Mouse (Mus musculus) midbrain, embryonic 12.5 days (tissue): Measurements from ENCODE around the gene Tcea2. TPM values are rescaled to one million over a fixed set of nuclear protein-coding genes. Genes with fewer than 3 reads are reported as not detected.

ENCODE experiments used
- ATAC-seq: fragments of 200-750 bp; cut with Nextera tagmentation; 2 replicates; pipeline ENCODE4 v1.8.0; 2017; ENCODE audit warnings: low read depth, moderate TSS enrichment, moderate library complexity; ENCODE audit not compliant: low FRiP score
- H3K27ac ChIP-seq: fragments of 300-500 bp; sonication (generic); replicated peaks from 2 replicates; pipeline ENCODE4 v1.5.1; 2016; ENCODE audit warnings: mild to moderate bottlenecking
- H3K27me3 ChIP-seq: fragments of 300-500 bp; sonication (generic); 2 replicates; pipeline ENCODE4 v1.6.1; 2016; ENCODE audit warnings: mild to moderate bottlenecking
- H3K36me3 ChIP-seq: fragments of 300-500 bp; sonication (generic); 2 replicates; pipeline ENCODE4 v1.6.1; 2016
- H3K4me1 ChIP-seq: fragments of 300-500 bp; sonication (generic); 2 replicates; pipeline ENCODE4 v1.6.1; 2016
- H3K4me2 ChIP-seq: fragments of 300-500 bp; sonication (generic); replicated peaks from 2 replicates; pipeline ENCODE4 v1.6.1; 2016; ENCODE audit warnings: mild to moderate bottlenecking, moderate library complexity
- H3K4me3 ChIP-seq: fragments of 300-500 bp; sonication (generic); 2 replicates; pipeline ENCODE4 v1.5.1; 2016; ENCODE audit warnings: mild to moderate bottlenecking
- H3K9ac ChIP-seq: fragments of 300-500 bp; sonication (generic); replicated peaks from 2 replicates; pipeline ENCODE4 v1.6.1; 2016; ENCODE audit warnings: mild to moderate bottlenecking, moderate library complexity
- H3K9me3 ChIP-seq: fragments of 300-500 bp; sonication (generic); 2 replicates; pipeline ENCODE4 v1.6.1; 2016; ENCODE audit warnings: mild to moderate bottlenecking
- WGBS: fragments of 180-500 bp; shearing (Covaris S2); methylation state at CpG from one replicate; pipeline ENCODE4 v1.1.7; 2016; 5-methylcytosine and 5-hydroxymethylcytosine counted together
- polyA plus RNA-seq: library from polyadenylated mRNA; unstranded; fragments of >200 nt; fragmentation: Nextera tagmentation; extraction: Ambion mirVana; gene quantifications from 2 replicates; pipeline ENCODE4 v1.2.1, GENCODE M21; 2016

Gene Tcea2
- polyA plus RNA-seq, 1 experiment from 2014 or later = 23.3 TPM

GRCm38 (mm10) chr2:181691571-181691970 is 11.5 kb downstream of the Tcea2 start:
- Histone ChIP-seq H3K27me3 (peaks cover 18% of the 10 kb centered on the region; the same call in 1 of the 2 replicates), H3K27ac (no peak overlapping the region), H3K4me1 (peaks cover 19% of the 10 kb centered on the region), H3K4me2 (no peak overlapping the region), H3K36me3 (peaks cover 34% of the 10 kb centered on the region), H3K9me3 (no peaks in the 10 kb centered on the region), H3K9ac (no peak overlapping the region), H3K4me3 (no peak overlapping the region)
- no peak for ATAC-seq
- WGBS = 89% methylated on average over 4 of the region's 4 CpGs

DNA sequence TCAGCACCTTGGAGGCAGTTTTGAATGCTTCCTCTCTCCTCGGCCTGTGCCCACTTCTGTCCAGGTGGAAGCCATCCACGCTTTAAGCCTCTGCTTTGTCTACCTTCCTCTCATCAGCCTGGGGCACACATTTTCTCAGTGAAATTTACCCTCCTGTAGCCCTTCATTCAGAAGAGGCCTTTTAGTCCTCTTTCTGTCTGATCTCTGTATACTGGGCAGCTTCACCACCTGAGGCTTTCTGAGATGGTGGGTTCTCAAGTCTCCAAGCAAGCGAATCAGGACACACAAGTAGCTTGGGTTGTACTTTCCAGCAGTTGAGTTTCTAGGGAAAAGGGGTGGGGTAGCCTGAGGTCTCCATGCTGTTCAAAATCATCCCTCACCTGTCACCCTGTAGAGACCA is 12.2 kb downstream of the Tcea2 start:
- 0 out of 2 replicates have a peak overlapping the region, but pooled peaks have one; percentile 68 for H3K4me3 ChIP-seq
- peaks cover 26% of the 10 kb centered on the region; the same call in 1 of the 2 replicates for H3K27me3 ChIP-seq
- peaks cover 19% of the 10 kb centered on the region for H3K4me1 ChIP-seq
- no peak overlapping the region for H3K9ac ChIP-seq
- 89% methylated on average over 3 of the region's 3 CpGs for WGBS
- peaks cover 27% of the 10 kb centered on the region for H3K36me3 ChIP-seq
- ATAC-seq = no peak
- no peaks in the 10 kb centered on the region for H3K9me3 ChIP-seq
- H3K27ac ChIP-seq = no peak overlapping the region
- H3K4me2 ChIP-seq = peak overlapping the region; percentile 96

DNA sequence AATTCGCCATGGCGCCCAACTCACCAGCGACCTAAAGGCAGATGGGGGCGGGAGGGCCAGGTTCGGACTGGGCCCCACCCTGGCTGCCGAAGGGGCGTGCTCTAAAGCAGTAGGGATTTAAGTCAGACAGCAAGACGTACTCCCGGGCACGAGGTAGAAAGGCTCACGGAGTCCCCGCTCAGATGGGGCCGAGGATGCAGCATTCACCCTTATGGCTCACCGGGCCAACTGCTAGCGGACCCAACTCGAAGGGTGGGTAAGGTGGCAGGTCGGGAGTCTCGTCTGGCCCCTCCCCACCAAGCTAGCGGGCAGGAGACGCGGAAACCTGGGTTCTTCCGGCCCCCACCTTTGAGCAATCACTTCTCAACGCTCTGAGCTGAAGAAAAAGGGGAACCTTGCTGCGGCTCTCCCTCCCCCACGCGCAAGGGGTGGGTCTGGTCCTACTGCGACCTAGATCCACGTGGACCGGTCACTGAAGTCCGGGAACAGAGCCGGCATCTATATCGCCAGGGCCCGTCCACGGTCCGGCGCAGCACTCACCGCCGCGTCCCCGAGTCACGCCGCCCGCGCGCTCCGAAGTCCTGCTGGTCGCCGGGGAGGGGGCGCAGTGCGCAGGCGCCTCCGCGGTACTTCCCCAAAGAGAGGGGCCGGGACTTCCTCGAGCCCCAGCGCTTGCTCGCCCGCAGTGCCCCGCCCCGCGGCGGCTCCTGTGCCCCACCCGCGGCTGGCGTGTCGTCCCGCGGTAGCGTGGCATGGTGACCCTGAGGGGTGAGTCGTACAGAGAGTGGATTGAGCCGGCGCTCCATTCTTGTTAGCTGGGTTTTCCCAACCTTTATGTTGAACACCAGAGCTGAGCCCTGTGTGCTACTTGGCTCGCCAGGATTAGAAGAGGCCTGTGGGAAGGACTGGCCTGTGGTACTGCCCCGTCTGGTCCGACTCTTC is 13.5 kb downstream of the Tcea2 start, which contains the start of gene Rgs19:
TSS of gene Rgs19 (minus strand) at position 639 of the 942 bp plus-strand sequence.
- H3K4me1 ChIP-seq = peaks cover 19% of the 10 kb centered on the region
- H3K9ac ChIP-seq = peak within 1 kb of the TSS; percentile 75
- peak; percentile 87 for ATAC-seq
- H3K27ac ChIP-seq = peak within 1 kb of the TSS; percentile 35; the same call in 1 of the 2 replicates
- H3K4me3 ChIP-seq = peak within 1 kb of the TSS; percentile 68
- H3K4me2 ChIP-seq = peak within 1 kb of the TSS; percentile 96
- peaks cover 28% of the 10 kb centered on the region; the same call in 1 of the 2 replicates for H3K27me3 ChIP-seq
- H3K9me3 ChIP-seq = no peaks in the 10 kb centered on the region
- WGBS = under 1% methylated on average over 72 of the region's 75 CpGs
- H3K36me3 ChIP-seq = peaks cover 14% of the 10 kb centered on the region

DNA sequence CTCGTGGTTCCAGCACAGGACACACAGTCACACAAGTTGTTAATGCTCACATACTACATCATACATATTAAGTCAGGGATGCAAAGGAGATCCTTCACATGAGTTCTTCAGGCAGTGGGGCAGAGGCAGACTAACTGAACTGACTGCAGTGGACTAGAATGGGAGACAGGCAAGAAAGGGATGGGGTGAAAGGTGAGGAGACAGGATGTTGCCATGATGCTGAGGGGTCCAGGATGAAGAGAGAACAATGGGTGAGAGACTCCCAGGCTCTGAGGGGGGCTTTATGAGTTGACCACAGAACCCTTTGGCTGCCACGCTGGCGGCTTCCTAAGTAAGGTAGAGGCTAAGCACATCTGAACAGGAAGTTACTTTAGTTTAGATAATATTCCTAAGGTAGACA is 14.5 kb downstream of the Tcea2 start:
- peak overlapping the region; percentile 96 for H3K4me2 ChIP-seq
- H3K36me3 ChIP-seq = 0 out of 2 replicates have a peak, but pooled peaks cover 5% of the 10 kb centered on the region
- 85% methylated on average over 3 of the region's 3 CpGs for WGBS
- peaks cover 19% of the 10 kb centered on the region for H3K4me1 ChIP-seq
- no peaks in the 10 kb centered on the region for H3K9me3 ChIP-seq
- no peak overlapping the region for H3K4me3 ChIP-seq
- H3K27ac ChIP-seq = no peak overlapping the region
- peaks cover 28% of the 10 kb centered on the region; the same call in 1 of the 2 replicates for H3K27me3 ChIP-seq
- H3K9ac ChIP-seq = no peak overlapping the region
- ATAC-seq = no peak

GRCm38 (mm10) chr2:181695776-181696175 is 15.7 kb downstream of the Tcea2 start:
- no peak overlapping the region for H3K4me2 ChIP-seq
- H3K36me3 ChIP-seq = no peaks in the 10 kb centered on the region
- peaks cover 19% of the 10 kb centered on the region for H3K4me1 ChIP-seq
- H3K27me3 ChIP-seq = peaks cover 28% of the 10 kb centered on the region; the same call in 1 of the 2 replicates
- H3K9me3 ChIP-seq = no peaks in the 10 kb centered on the region
- H3K27ac ChIP-seq = no peak overlapping the region
- no peak overlapping the region for H3K9ac ChIP-seq
- no peak for ATAC-seq
- WGBS = 75% methylated on average over 1 of the region's 1 CpGs
- no peak overlapping the region for H3K4me3 ChIP-seq

GRCm38 (mm10) chr2:181696801-181697420 is 16.8 kb downstream of the Tcea2 start:
- H3K9me3 ChIP-seq = no peaks in the 10 kb centered on the region
- no peak overlapping the region for H3K27ac ChIP-seq
- peaks cover 19% of the 10 kb centered on the region for H3K4me1 ChIP-seq
- H3K9ac ChIP-seq = no peak overlapping the region
- no peaks in the 10 kb centered on the region for H3K36me3 ChIP-seq
- no peak overlapping the region for H3K4me3 ChIP-seq
- H3K4me2 ChIP-seq = no peak overlapping the region
- no peak for ATAC-seq
- 77% methylated on average over 33 of the region's 33 CpGs for WGBS
- peaks cover 28% of the 10 kb centered on the region; the same call in 1 of the 2 replicates for H3K27me3 ChIP-seq

DNA sequence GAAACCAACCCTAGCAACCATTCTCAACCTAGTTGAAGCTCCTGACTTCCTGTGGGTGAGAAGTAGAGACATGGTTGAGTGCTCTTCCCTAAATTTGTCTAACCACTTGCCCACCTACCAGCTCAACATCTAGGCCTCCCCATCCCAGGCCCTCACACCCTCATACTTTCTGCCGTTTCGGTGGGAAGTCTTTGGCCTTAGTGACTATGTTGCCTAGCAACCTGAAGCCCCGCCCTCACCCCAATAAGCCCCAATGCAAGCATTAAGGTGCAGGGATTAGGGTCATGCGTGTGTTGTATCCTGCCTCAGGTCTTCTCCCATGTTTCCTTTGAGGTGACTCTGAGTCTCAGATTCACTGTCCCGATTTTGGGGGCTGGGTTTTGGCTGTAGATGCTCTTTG is 18.1 kb downstream of the Tcea2 start, which contains the start of gene Lkaaear1:
TSS of gene Lkaaear1 (minus strand) at position 202 of the 400 bp plus-strand sequence.
- Histone ChIP-seq H3K4me1 (peaks cover 7% of the 10 kb centered on the region), H3K27me3 (peaks cover 28% of the 10 kb centered on the region; the same call in 1 of the 2 replicates), H3K4me3 (no peak within 1 kb of the TSS), H3K4me2 (no peak within 1 kb of the TSS), H3K9ac (no peak within 1 kb of the TSS), H3K27ac (no peak within 1 kb of the TSS), H3K9me3 (no peaks in the 10 kb centered on the region), H3K36me3 (no peaks in the 10 kb centered on the region)
- 41% methylated on average over 5 of the region's 5 CpGs for WGBS
- no peak for ATAC-seq

- no peaks in the 10 kb centered on the region for H3K27me3 ChIP-seq
- no peaks in the 10 kb centered on the region for H3K9me3 ChIP-seq
- WGBS = 37% methylated on average over 4 of the region's 4 CpGs
- H3K4me1 ChIP-seq = no peaks in the 10 kb centered on the region
- no peak overlapping the region for H3K4me3 ChIP-seq
- H3K9ac ChIP-seq = no peak overlapping the region
- H3K27ac ChIP-seq = no peak overlapping the region
- no peak overlapping the region for H3K4me2 ChIP-seq
- ATAC-seq = no peak
- H3K36me3 ChIP-seq = no peaks in the 10 kb centered on the region
Measured at GRCm38 (mm10) chr2:181706668-181707067, 26.6 kb downstream of the Tcea2 start.

- Histone ChIP-seq H3K27ac (peak overlapping the region; percentile 88), H3K4me1 (peaks cover 40% of the 10 kb centered on the region), H3K4me2 (peak overlapping the region; percentile 53), H3K4me3 (no peak overlapping the region), H3K27me3 (no peaks in the 10 kb centered on the region), H3K36me3 (peaks cover 5% of the 10 kb centered on the region), H3K9me3 (no peaks in the 10 kb centered on the region), H3K9ac (peak overlapping the region; percentile 39; the same call in 1 of the 2 replicates)
- WGBS = 53% methylated on average over 1 of the region's 1 CpGs
- peak; percentile 68 for ATAC-seq
Measured at GRCm38 (mm10) chr2:181713749-181714148, 33.6 kb downstream of the Tcea2 start.

DNA sequence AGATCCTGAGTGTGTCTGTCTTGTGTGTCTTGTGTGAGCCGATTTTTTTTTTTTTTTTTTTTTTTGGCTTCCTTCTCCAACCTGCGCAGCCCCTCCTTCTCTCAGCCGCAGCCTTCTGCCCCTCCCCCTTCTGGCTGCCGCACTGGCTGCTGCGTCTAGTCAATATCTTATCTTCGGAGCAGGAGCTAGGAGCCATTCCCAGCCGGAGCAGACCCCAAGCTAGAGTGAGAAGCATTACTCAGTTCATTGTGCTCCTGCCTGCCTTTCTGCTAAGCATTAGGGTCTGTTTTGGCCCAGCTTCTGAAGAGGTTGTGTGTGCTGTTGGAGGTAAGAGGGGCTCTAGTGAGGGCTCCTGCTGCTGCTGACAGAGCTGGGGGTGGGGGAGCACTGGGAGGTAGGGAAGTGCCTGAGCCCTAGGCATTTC is 34.8 kb downstream of the Tcea2 start, which contains the start of gene Oprl1:
TSS of gene Oprl1 (plus strand) at position 114 of the 424 bp plus-strand sequence.
- Histone ChIP-seq H3K27ac (peak within 1 kb of the TSS; percentile 88), H3K9ac (peak within 1 kb of the TSS; percentile 57), H3K9me3 (no peaks in the 10 kb centered on the region), H3K27me3 (no peaks in the 10 kb centered on the region), H3K4me2 (peak within 1 kb of the TSS; percentile 53), H3K4me1 (peaks cover 40% of the 10 kb centered on the region), H3K4me3 (peak within 1 kb of the TSS; percentile 45), H3K36me3 (peaks cover 16% of the 10 kb centered on the region)
- ATAC-seq = peak; percentile 70
- 2% methylated on average over 7 of the region's 7 CpGs for WGBS

DNA sequence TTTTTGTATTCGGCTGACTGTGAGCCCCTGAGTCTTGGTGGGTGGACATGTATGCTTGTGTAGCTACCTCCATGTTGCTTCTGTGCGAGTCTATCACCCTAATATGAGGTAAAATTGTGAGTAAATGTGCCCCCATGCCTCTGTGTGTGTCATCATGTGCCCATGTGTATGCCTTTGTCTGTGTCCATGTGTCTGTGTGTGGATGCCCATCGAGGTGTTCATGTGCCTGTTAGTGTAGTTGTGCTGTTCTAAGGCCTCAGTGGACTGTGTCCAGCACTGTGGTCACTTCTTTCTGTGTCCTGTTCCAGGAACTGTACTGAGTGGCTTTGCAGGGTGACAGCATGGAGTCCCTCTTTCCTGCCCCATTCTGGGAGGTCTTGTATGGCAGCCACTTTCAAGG is 35.3 kb downstream of the Tcea2 start:
- peak overlapping the region; percentile 53 for H3K4me2 ChIP-seq
- peak; percentile 21 for ATAC-seq
- WGBS = 69% methylated on average over 3 of the region's 3 CpGs
- peak overlapping the region; percentile 57 for H3K9ac ChIP-seq
- no peaks in the 10 kb centered on the region for H3K27me3 ChIP-seq
- peaks cover 40% of the 10 kb centered on the region for H3K4me1 ChIP-seq
- H3K4me3 ChIP-seq = peak overlapping the region; percentile 45
- peak overlapping the region; percentile 88 for H3K27ac ChIP-seq
- H3K9me3 ChIP-seq = no peaks in the 10 kb centered on the region
- H3K36me3 ChIP-seq = peaks cover 16% of the 10 kb centered on the region
